Mouse (Mus musculus): ENCODE results near the gene Notch3. TPM values are rescaled to one million over a fixed set of nuclear protein-coding genes. Genes with fewer than 3 reads are reported as not detected.
A peak's percentile ranks its signal among the peaks of the same experiment; 100 is the strongest.
"Not testable (repeated sequence)": the region's sequence is repeated elsewhere in the genome, so short reads cannot be mapped to it uniquely, and the experiment has no call there.

Gene Notch3
- polyA plus RNA-seq, 1 experiment = 24.5 TPM

DNA sequence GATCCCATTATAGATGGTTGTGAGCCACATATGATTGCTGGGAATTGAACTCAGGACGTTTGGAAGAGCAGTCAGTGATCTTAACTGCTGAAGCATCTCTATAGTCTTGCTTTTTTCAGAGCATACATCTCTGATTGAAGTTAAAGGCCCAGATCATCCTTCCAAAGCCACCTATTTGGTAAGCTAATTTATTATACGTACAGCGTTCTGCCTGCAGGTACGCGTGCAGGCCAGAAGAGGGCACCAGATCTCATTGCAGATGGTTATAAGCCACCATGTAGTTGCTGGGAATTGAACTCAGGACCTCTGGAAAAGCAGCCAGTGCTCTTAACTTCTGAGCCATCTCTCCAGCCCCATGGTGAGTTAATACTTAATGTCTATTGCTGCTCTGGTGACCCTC lies 73.8 kb downstream of the Notch3 start:
- no peaks in the 10 kb centered on the region for H3K36me3 ChIP-seq (ENCODE audit: control insufficient read depth, insufficient read depth, low read length)
- 89% methylated on average over 5 of the region's 5 CpGs for WGBS
- H3K27me3 ChIP-seq (ENCODE audit: control insufficient read depth, insufficient read depth, low read length) = no peaks in the 10 kb centered on the region
- no peak overlapping the region for H3K27ac ChIP-seq (ENCODE audit: insufficient read depth, low read length)
- H3K4me3 ChIP-seq (ENCODE audit: extremely low read depth, insufficient read depth, insufficient read length) = no peak overlapping the region
- DNase-seq (ENCODE audit: low read depth in 1 of 2, low spot score in 2 of 2) = no peak
- H3K4me1 ChIP-seq (ENCODE audit: control insufficient read depth, insufficient read depth, insufficient read length) = peaks cover 4% of the 10 kb centered on the region; the same call in 1 of the 2 replicates
- TF ChIP-seq POLR2A (IDR thresholded peaks at IDR 0.05; ENCODE audit: low read depth, low read length) = no peak
- TF ChIP-seq CTCF (IDR thresholded peaks at IDR 0.05; ENCODE audit: extremely low read depth, insufficient read depth, insufficient read length, insufficient replicate concordance) = no peak

DNA sequence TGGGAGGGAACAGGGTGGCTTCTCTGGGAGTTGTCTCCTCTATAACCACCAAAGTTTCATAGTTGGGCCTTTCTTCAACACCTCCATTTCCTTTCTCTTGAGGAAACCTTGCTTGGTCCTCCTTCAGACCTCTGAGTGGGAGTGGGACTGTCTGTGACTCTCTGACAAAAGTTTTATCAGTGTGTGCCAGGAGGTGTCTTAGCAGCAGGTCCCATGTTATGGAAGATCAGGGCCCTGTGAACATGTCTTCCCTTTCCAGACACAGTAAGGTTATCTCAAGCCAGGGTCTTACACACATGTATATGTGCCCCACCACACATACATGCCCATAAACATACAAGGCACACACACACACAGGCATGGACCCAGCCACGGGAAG lies 74.4 kb downstream of the Notch3 start:
- no peaks in the 10 kb centered on the region for H3K27me3 ChIP-seq (ENCODE audit: control insufficient read depth, insufficient read depth, low read length)
- 92% methylated on average over 1 of the region's 1 CpGs for WGBS
- no peak overlapping the region for H3K4me3 ChIP-seq (ENCODE audit: extremely low read depth, insufficient read depth, insufficient read length)
- TF ChIP-seq CTCF (IDR thresholded peaks at IDR 0.05; ENCODE audit: extremely low read depth, insufficient read depth, insufficient read length, insufficient replicate concordance) = no peak
- no peak for TF ChIP-seq POLR2A (IDR thresholded peaks at IDR 0.05; ENCODE audit: low read depth, low read length)
- H3K36me3 ChIP-seq (ENCODE audit: control insufficient read depth, insufficient read depth, low read length) = no peaks in the 10 kb centered on the region
- H3K4me1 ChIP-seq (ENCODE audit: control insufficient read depth, insufficient read depth, insufficient read length) = peaks cover 4% of the 10 kb centered on the region; the same call in 1 of the 2 replicates
- no peak overlapping the region for H3K27ac ChIP-seq (ENCODE audit: insufficient read depth, low read length)
- no peak for DNase-seq (ENCODE audit: low read depth in 1 of 2, low spot score in 2 of 2)

DNA sequence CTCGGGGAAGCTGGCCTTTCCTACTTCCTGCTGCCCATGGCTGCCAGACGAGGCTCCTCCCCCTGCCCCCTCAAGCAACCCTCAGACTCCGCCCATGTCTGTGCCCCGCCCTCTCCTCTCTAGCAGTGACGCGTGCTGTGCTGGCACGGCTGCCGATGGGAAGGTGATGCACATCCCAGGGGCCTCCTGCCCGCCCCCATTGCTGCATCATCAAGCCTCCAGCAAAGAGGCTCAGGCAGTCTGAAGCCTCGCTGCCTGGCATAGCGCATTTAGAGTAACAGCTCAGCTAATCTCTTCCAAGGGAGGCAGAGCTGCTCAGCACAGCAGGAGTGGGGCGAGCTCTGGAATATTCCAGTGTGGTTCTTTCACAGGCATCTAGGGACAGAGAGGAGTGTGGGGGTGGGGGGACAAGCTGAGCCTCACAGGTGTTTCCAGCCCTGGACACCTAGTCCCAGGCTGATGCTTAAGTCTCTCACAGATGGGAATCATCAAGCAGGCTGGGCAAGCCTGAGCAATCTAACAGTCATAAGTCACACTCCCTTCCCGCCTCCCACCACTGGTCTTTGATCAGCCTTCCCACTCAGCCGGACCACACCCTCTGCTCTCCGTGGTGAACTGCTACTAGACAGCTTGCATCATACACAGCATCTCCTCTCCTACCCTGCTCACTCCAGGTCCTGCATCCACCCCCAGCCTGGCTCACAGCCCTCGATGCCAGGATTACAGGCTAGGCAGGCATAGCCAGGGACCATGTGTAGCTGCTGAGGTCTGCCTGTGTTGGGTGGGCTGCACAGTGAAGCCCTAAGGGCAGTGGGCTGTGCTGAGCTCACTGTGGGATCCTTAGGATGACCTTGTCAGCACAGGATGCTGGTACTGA lies 75.0 kb downstream of the Notch3 start:
- 18% methylated on average over 16 of the region's 16 CpGs for WGBS
- Histone ChIP-seq H3K4me3 (ENCODE audit: extremely low read depth, insufficient read depth, insufficient read length) (peak overlapping the region; percentile 47; the same call in 1 of the 2 replicates), H3K27ac (ENCODE audit: insufficient read depth, low read length) (peak overlapping the region; percentile 39)
- peak; percentile 66 to 83 for DNase-seq (ENCODE audit: low read depth in 1 of 2, low spot score in 2 of 2)
- H3K36me3 ChIP-seq (ENCODE audit: control insufficient read depth, insufficient read depth, low read length); H3K4me1 ChIP-seq (ENCODE audit: control insufficient read depth, insufficient read depth, insufficient read length); H3K27me3 ChIP-seq (ENCODE audit: control insufficient read depth, insufficient read depth, low read length): not testable (repeated sequence)

DNA sequence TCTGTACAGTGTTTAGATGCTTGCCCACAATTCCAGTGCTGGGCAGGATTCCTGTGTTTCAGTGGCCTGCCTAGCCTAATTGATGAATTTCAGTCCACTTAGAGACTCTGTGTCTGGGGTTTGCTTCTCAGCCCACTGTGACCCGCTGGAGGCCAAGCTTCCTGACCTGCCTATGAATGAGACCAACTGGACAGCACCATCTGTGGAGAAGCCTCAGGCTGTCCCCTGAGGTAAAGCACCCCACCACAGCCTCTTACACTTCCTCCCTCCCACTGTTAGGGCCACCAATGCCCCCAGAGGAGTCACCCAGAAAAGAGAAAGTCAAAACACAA lies 75.7 kb downstream of the Notch3 start:
- Histone ChIP-seq H3K4me1 (ENCODE audit: control insufficient read depth, insufficient read depth, insufficient read length) (peaks cover 4% of the 10 kb centered on the region; the same call in 1 of the 2 replicates), H3K36me3 (ENCODE audit: control insufficient read depth, insufficient read depth, low read length) (no peaks in the 10 kb centered on the region), H3K27me3 (ENCODE audit: control insufficient read depth, insufficient read depth, low read length) (no peaks in the 10 kb centered on the region), H3K27ac (ENCODE audit: insufficient read depth, low read length) (peak overlapping the region; percentile 39), H3K4me3 (ENCODE audit: extremely low read depth, insufficient read depth, insufficient read length) (peak overlapping the region; percentile 47; the same call in 1 of the 2 replicates)
- WGBS = 15% methylated on average over 1 of the region's 1 CpGs
- TF ChIP-seq POLR2A (IDR thresholded peaks at IDR 0.05; ENCODE audit: low read depth, low read length) (no peak), CTCF (IDR thresholded peaks at IDR 0.05; ENCODE audit: extremely low read depth, insufficient read depth, insufficient read length, insufficient replicate concordance) (no peak)
- DNase-seq (ENCODE audit: low read depth in 1 of 2, low spot score in 2 of 2) = no peak

DNA sequence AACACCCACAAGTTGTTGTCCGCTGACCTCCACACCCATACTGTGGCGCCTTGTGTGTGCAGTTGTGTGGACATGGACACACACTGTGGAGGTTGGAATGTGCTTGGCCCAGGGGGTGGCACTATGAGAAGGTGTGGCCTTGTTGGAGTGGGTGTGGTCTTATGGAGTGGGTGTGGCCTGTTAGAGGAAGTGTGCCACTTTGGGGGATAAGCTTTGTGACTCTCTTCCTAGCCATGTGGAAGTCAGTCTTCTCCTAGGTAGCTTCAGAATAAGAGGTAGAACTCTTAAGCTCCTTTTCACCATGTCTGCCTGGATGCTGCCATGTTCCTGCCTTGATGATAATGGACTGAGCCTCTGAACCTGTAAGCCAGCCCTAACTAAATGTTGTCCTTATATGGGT lies 79.6 kb downstream of the Notch3 start:
- H3K27ac ChIP-seq (ENCODE audit: insufficient read depth, low read length) = no peak overlapping the region
- TF ChIP-seq POLR2A (IDR thresholded peaks at IDR 0.05; ENCODE audit: low read depth, low read length) (no peak), CTCF (IDR thresholded peaks at IDR 0.05; ENCODE audit: extremely low read depth, insufficient read depth, insufficient read length, insufficient replicate concordance) (no peak)
- no peaks in the 10 kb centered on the region for H3K36me3 ChIP-seq (ENCODE audit: control insufficient read depth, insufficient read depth, low read length)
- DNase-seq (ENCODE audit: low read depth in 1 of 2, low spot score in 2 of 2) = no peak
- peaks cover 4% of the 10 kb centered on the region; the same call in 1 of the 2 replicates for H3K4me1 ChIP-seq (ENCODE audit: control insufficient read depth, insufficient read depth, insufficient read length)
- 93% methylated on average over 2 of the region's 2 CpGs for WGBS
- H3K27me3 ChIP-seq (ENCODE audit: control insufficient read depth, insufficient read depth, low read length) = no peaks in the 10 kb centered on the region
- H3K4me3 ChIP-seq (ENCODE audit: extremely low read depth, insufficient read depth, insufficient read length) = no peak overlapping the region

DNA sequence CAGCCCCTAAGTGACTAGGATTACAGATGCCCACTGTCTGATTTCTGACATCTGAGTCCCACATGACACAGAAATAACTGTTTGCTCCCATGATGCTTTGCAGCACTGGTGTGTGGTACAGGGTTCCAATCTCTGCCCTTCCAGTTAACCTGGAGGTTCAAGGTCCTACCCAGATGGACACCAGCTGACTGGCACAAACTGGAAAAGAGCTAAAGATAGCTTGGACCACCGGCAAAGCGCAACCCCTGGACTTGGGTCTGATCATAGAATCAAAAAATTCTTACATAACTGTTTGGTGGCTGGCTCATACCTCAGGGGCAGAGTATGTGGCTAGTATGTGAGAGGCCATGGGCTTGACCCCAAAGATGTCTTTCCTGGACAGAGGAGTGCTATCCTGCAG lies 83.3 kb downstream of the Notch3 start:
- Histone ChIP-seq H3K4me3 (ENCODE audit: extremely low read depth, insufficient read depth, insufficient read length) (no peak overlapping the region), H3K27me3 (ENCODE audit: control insufficient read depth, insufficient read depth, low read length) (no peaks in the 10 kb centered on the region), H3K36me3 (ENCODE audit: control insufficient read depth, insufficient read depth, low read length) (no peaks in the 10 kb centered on the region), H3K27ac (ENCODE audit: insufficient read depth, low read length) (no peak overlapping the region), H3K4me1 (ENCODE audit: control insufficient read depth, insufficient read depth, insufficient read length) (no peaks in the 10 kb centered on the region)
- DNase-seq (ENCODE audit: low read depth in 1 of 2, low spot score in 2 of 2) = no peak
- TF ChIP-seq POLR2A (IDR thresholded peaks at IDR 0.05; ENCODE audit: low read depth, low read length) (no peak), CTCF (IDR thresholded peaks at IDR 0.05; ENCODE audit: extremely low read depth, insufficient read depth, insufficient read length, insufficient replicate concordance) (no peak)
- 100% methylated on average over 2 of the region's 2 CpGs for WGBS

DNA sequence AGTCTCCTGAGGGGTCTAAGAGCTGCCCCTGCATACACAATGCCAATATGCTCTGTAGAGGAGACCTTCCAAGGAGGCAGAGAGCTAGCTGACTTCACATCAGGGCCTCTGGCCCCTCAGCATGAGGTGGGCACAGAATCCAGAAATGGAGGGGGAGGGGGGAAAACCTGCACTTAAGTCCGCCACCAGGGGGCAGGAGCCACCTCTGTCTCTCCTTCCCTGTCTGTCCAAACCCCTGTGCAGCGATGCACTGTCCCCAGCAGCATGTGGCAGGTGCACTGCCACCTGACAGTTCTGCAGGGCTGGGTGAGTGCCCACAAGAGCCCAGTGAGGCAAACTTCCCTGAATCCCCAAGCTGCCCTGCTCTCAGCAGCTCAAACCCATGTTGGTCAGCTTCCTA lies 91.5 kb downstream of the Notch3 start:
- H3K27me3 ChIP-seq (ENCODE audit: control insufficient read depth, insufficient read depth, low read length) = no peaks in the 10 kb centered on the region
- H3K36me3 ChIP-seq (ENCODE audit: control insufficient read depth, insufficient read depth, low read length) = no peaks in the 10 kb centered on the region
- peak in 1 of 2 experiments; percentile 19 for DNase-seq (ENCODE audit: low read depth in 1 of 2, low spot score in 2 of 2)
- no peak overlapping the region for H3K27ac ChIP-seq (ENCODE audit: insufficient read depth, low read length)
- H3K4me3 ChIP-seq (ENCODE audit: extremely low read depth, insufficient read depth, insufficient read length) = no peak overlapping the region
- TF ChIP-seq CTCF (IDR thresholded peaks at IDR 0.05; ENCODE audit: extremely low read depth, insufficient read depth, insufficient read length, insufficient replicate concordance) = peak; percentile 64; the same call in 1 of the 2 replicates
- no peak for TF ChIP-seq POLR2A (IDR thresholded peaks at IDR 0.05; ENCODE audit: low read depth, low read length)
- H3K4me1 ChIP-seq (ENCODE audit: control insufficient read depth, insufficient read depth, insufficient read length) = no peaks in the 10 kb centered on the region; the same call in 1 of the 2 replicates
- WGBS = 8% methylated on average over 2 of the region's 2 CpGs
